Mouse (Mus musculus) intestine, embryonic 14.5 days (tissue): Measurements from ENCODE around the gene Slc35d2. TPM values are rescaled to one million over a fixed set of nuclear protein-coding genes. Genes with fewer than 3 reads are reported as not detected.

ENCODE experiments used
- ATAC-seq: fragments of 200-750 bp; cut with Nextera tagmentation; replicated peaks from 2 replicates; pipeline ENCODE4 v1.8.0; 2017; ENCODE audit warnings: low read depth, moderate number of reproducible peaks, moderate TSS enrichment, moderate library complexity; ENCODE audit not compliant: low FRiP score, low TSS enrichment
- DNase-seq: peaks from one replicate; pipeline ENCODE4 v3.0.0-alpha.2; 2018; ENCODE audit warnings: low spot score
- H3K27ac ChIP-seq: fragments of 300-500 bp; sonication (generic); 2 replicates; pipeline ENCODE4 v1.5.1; 2014; ENCODE audit warnings: low read depth, mild to moderate bottlenecking, control low read depth
- H3K27me3 ChIP-seq: fragments of 300-500 bp; sonication (generic); replicated peaks from 2 replicates; pipeline ENCODE4 v1.6.1; 2014; ENCODE audit warnings: low read length, control low read depth; ENCODE audit not compliant: control insufficient read depth, insufficient read depth
- H3K36me3 ChIP-seq: fragments of 300-500 bp; sonication (generic); 2 replicates; pipeline ENCODE4 v1.6.1; 2014; ENCODE audit warnings: low read length, control low read depth; ENCODE audit not compliant: control insufficient read depth, insufficient read depth
- H3K4me1 ChIP-seq: fragments of 300-500 bp; sonication (generic); replicated peaks from 2 replicates; pipeline ENCODE4 v1.6.1; 2014; ENCODE audit warnings: low read length, control low read depth, mixed read lengths; ENCODE audit not compliant: control insufficient read depth, insufficient read depth
- H3K4me2 ChIP-seq: fragments of 300-500 bp; sonication (generic); 2 replicates; pipeline ENCODE4 v1.6.1; 2014; ENCODE audit warnings: low read length
- H3K4me3 ChIP-seq: fragments of 300-500 bp; sonication (generic); 2 replicates; pipeline ENCODE4 v1.5.1; 2014; ENCODE audit warnings: low read depth, low read length, control low read depth, mixed read lengths
- H3K9ac ChIP-seq: fragments of 300-500 bp; sonication (generic); 2 replicates; pipeline ENCODE4 v1.6.1; 2014; ENCODE audit warnings: mild to moderate bottlenecking, low read length
- H3K9me3 ChIP-seq: fragments of 300-500 bp; sonication (generic); 2 replicates; pipeline ENCODE4 v1.6.1; 2016; ENCODE audit warnings: low read length, control low read depth; ENCODE audit not compliant: control insufficient read depth
- WGBS: fragments of 180-500 bp; shearing (Covaris S2); extraction: QIAGEN DNeasy Blood & Tissue Kit; methylation state at CpG from one replicate; pipeline ENCODE4 v1.1.7; 2014; 5-methylcytosine and 5-hydroxymethylcytosine counted together
- polyA plus RNA-seq: library from polyadenylated mRNA; unstranded; fragments of >200 nt; fragmentation: Nextera tagmentation; extraction: Ambion mirVana; gene quantifications from 2 replicates; pipeline ENCODE4 v1.2.1, GENCODE M21; 2014

The Slc35d2 gene
- polyA plus RNA-seq: 3.3 and 4.8 TPM in 2 replicates

GRCm38 (mm10) chr13:64128858-64129615, at the start of gene Slc35d2:
TSS of gene Slc35d2 (minus strand) at chr13:64129368.
- WGBS: 8% methylated on average over 44 of the region's 44 CpGs
- peak; percentile 85 for ATAC-seq

GRCm38 (mm10) chr13:64178000-64178399, 48.8 kb upstream of the Slc35d2 start:
- Histone ChIP-seq H3K9me3 (peaks cover 4% of the 10 kb centered on the region; the same call in 1 of the 2 replicates), H3K9ac (no peak overlapping the region), H3K27me3 (no peaks in the 10 kb centered on the region), H3K36me3 (peaks cover 39% of the 10 kb centered on the region), H3K4me1 (no peaks in the 10 kb centered on the region), H3K4me2 (no peak overlapping the region), H3K27ac (no peak overlapping the region), H3K4me3 (no peak overlapping the region)
- 74% methylated on average over 7 of the region's 7 CpGs for WGBS
- DNase-seq (no peak), ATAC-seq (no peak)

More at GRCm38 (mm10) chr13:64128858-64129615, at the start of gene Slc35d2:
- peak; percentile 70 for DNase-seq
- Histone ChIP-seq H3K27ac (no peak within 1 kb of the TSS; the same call in 1 of the 2 replicates), H3K27me3 (no peaks in the 10 kb centered on the region), H3K36me3 (peaks cover 5% of the 10 kb centered on the region), H3K9ac (peak within 1 kb of the TSS; percentile 66), H3K4me3 (peak within 1 kb of the TSS; percentile 59), H3K9me3 (no peaks in the 10 kb centered on the region), H3K4me1 (no peaks in the 10 kb centered on the region), H3K4me2 (peak within 1 kb of the TSS; percentile 82)

GRCm38 (mm10) chr13:64169746-64170145, 40.6 kb upstream of the Slc35d2 start:
- Histone ChIP-seq H3K4me2 (no peak overlapping the region), H3K4me1 (no peaks in the 10 kb centered on the region), H3K27me3 (no peaks in the 10 kb centered on the region), H3K9me3 (peaks cover 65% of the 10 kb centered on the region), H3K4me3 (no peak overlapping the region), H3K9ac (no peak overlapping the region), H3K36me3 (peaks cover 29% of the 10 kb centered on the region), H3K27ac (no peak overlapping the region)
- DNase-seq (peak; percentile 63), ATAC-seq (no peak)
- WGBS: 98% methylated on average over 25 of the region's 25 CpGs

- Histone ChIP-seq H3K4me2 (peak overlapping the region; percentile 88), H3K27ac (no peak overlapping the region), H3K4me1 (peaks cover 7% of the 10 kb centered on the region; the same call in 1 of the 2 replicates), H3K9ac (no peak overlapping the region; the same call in 1 of the 2 replicates), H3K4me3 (peak overlapping the region; percentile 89; the same call in 1 of the 2 replicates), H3K9me3 (peaks cover 14% of the 10 kb centered on the region), H3K36me3 (no peaks in the 10 kb centered on the region; the same call in 1 of the 2 replicates), H3K27me3 (no peaks in the 10 kb centered on the region)
- WGBS: 44% methylated on average over 13 of the region's 13 CpGs
- ATAC-seq: no peak
- no peak for DNase-seq
These were observed 34.1 kb upstream of the Slc35d2 start for GRCm38 (mm10) chr13:64163147-64163715.

GRCm38 (mm10) chr13:64162626-64163025, 33.5 kb upstream of the Slc35d2 start:
- H3K36me3 ChIP-seq: no peaks in the 10 kb centered on the region; the same call in 1 of the 2 replicates
- DNase-seq (peak; percentile 66), ATAC-seq (peak; percentile 1; the same call in 1 of the 2 replicates)
- H3K27ac ChIP-seq: no peak overlapping the region
- peak overlapping the region; percentile 77 for H3K9ac ChIP-seq
- peaks cover 10% of the 10 kb centered on the region for H3K9me3 ChIP-seq
- WGBS: 3% methylated on average over 14 of the region's 14 CpGs
- peak overlapping the region; percentile 88 for H3K4me2 ChIP-seq
- H3K4me3 ChIP-seq: peak overlapping the region; percentile 89
- H3K27me3 ChIP-seq: no peaks in the 10 kb centered on the region
- peaks cover 7% of the 10 kb centered on the region; the same call in 1 of the 2 replicates for H3K4me1 ChIP-seq

- peaks cover 7% of the 10 kb centered on the region; the same call in 1 of the 2 replicates for H3K4me1 ChIP-seq
- peak overlapping the region; percentile 89 for H3K4me3 ChIP-seq
- ATAC-seq (peak; percentile 70), DNase-seq (no peak)
- H3K9ac ChIP-seq: peak overlapping the region; percentile 77
- no peaks in the 10 kb centered on the region for H3K27me3 ChIP-seq
- peak overlapping the region; percentile 88 for H3K4me2 ChIP-seq
- peaks cover 6% of the 10 kb centered on the region; the same call in 1 of the 2 replicates for H3K9me3 ChIP-seq
- no peaks in the 10 kb centered on the region; the same call in 1 of the 2 replicates for H3K36me3 ChIP-seq
- WGBS: under 1% methylated on average over 67 of the region's 71 CpGs
- peak overlapping the region; percentile 82 for H3K27ac ChIP-seq
These were observed 32.9 kb upstream of the Slc35d2 start for GRCm38 (mm10) chr13:64161916-64162611.

GRCm38 (mm10) chr13:64161548-64161915, 32.4 kb upstream of the Slc35d2 start, which contains the start of gene Habp4:
TSS of gene Habp4 (plus strand) at chr13:64161824.
- no peaks in the 10 kb centered on the region for H3K27me3 ChIP-seq
- H3K9me3 ChIP-seq: 0 out of 2 replicates have a peak, but pooled peaks cover 4% of the 10 kb centered on the region
- 1% methylated on average over 22 of the region's 31 CpGs for WGBS
- H3K9ac ChIP-seq: peak within 1 kb of the TSS; percentile 77
- H3K4me3 ChIP-seq: peak within 1 kb of the TSS; percentile 89
- peaks cover 7% of the 10 kb centered on the region; the same call in 1 of the 2 replicates for H3K4me1 ChIP-seq
- peak within 1 kb of the TSS; percentile 88 for H3K4me2 ChIP-seq
- peak within 1 kb of the TSS; percentile 82 for H3K27ac ChIP-seq
- DNase-seq (peak; percentile 98), ATAC-seq (peak; percentile 99)
- H3K36me3 ChIP-seq: no peaks in the 10 kb centered on the region; the same call in 1 of the 2 replicates

- H3K9me3 ChIP-seq: no peaks in the 10 kb centered on the region
- no peaks in the 10 kb centered on the region for H3K27me3 ChIP-seq
- ATAC-seq (no peak), DNase-seq (no peak)
- no peak overlapping the region for H3K4me2 ChIP-seq
- H3K36me3 ChIP-seq: no peaks in the 10 kb centered on the region
- no peaks in the 10 kb centered on the region for H3K4me1 ChIP-seq
- H3K4me3 ChIP-seq: no peak overlapping the region
- H3K27ac ChIP-seq: no peak overlapping the region
- H3K9ac ChIP-seq: no peak overlapping the region
These were observed 27.8 kb upstream of the Slc35d2 start for GRCm38 (mm10) chr13:64156966-64157365.
